Mouse (Mus musculus): ENCODE measurements around the gene Lrrc4.

- TF ChIP-seq POLR2A (IDR thresholded peaks at IDR 0.05; ENCODE audit: extremely low read depth, insufficient read depth, low read length) (no peak), CTCF (IDR thresholded peaks at IDR 0.05; ENCODE audit: extremely low read depth, insufficient read depth, low read length) (no peak)
Measured at GRCm38 (mm10) chr6:28826689-28827389, 4.7 kb downstream of the Lrrc4 start.

Data from cortical plate, adult 2 months (tissue).